8 mouse cellular contexts compared by ENCODE assay signal in the genomic region with DNA sequence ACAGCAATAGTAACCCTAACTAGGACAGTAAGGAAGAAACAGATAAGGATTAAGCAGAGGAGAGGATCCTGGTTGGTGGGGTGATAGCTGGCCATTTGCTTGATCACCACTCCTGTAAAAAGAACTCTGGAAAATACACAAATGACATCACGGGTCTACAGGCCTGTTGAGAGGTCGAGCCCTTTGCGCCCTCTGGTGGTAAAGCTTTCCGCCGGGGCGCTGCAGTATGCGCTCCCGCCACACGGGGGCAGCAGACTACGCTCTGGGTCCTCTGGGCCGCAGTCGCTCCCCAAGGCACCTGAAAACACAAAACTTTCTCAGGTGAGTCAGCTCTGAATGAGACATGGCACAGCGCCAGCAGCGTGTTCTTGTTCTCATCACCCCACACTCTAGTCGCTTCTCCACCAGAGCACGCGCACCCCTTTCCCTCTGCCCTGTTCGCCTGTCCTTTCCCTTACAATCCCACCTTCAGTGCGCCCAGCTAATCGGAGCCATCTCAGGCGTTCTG. TPM values are rescaled to one million over a fixed set of nuclear protein-coding genes. Genes with fewer than 3 reads are reported as not detected.
DNase-seq lines count a peak whose midpoint lies in the region; ATAC-seq and TF ChIP-seq lines count a peak whose summit lies in the region.

No protein-coding gene starts in this region.

- peak overlapping the region; percentile 66 for H3K27ac ChIP-seq in gastrocnemius, adult 2 months
- H3K27ac ChIP-seq in hindbrain, postnatal 0 days: no peak overlapping the region; the same call in 1 of the 2 replicates
- no peak overlapping the region for H3K27ac ChIP-seq in left cerebral cortex, adult 2 months
- peak overlapping the region; percentile 55 for H3K27ac ChIP-seq in macrophage

- intact Hi-C loops in gastrocnemius, adult 2 months (cut with DNase I): no loop called here
- intact Hi-C loops in left cerebral cortex, adult 2 months (cut with DNase I): loop anchor here (1.0 to 2.0 kb wide), 3 partner anchors 12 to 189 kb away; no protein-coding TSS in a partner anchor

- H3K9ac ChIP-seq in hindbrain, postnatal 0 days (replicated peaks; ENCODE audit: low read length): no peak overlapping the region

- no peaks in the 10 kb centered on the region for H3K79me2 ChIP-seq in macrophage (ENCODE audit: inconsistent target)

- H3K4me1 ChIP-seq in hindbrain, postnatal 0 days (ENCODE audit: insufficient read depth, low read length): no peaks in the 10 kb centered on the region

- peak; percentile 83 for DNase-seq in WW6 (ENCODE audit: low read depth, low spot score)
- peak; percentile 90 to 97 for DNase-seq in cerebellum, postnatal 4 days (ENCODE audit: low spot score in 2 of 2)
- DNase-seq in gastrocnemius, adult 2 months: peak; percentile 85
- peak; percentile 85 for DNase-seq in hindbrain, postnatal 0 days (ENCODE audit: low spot score)
- DNase-seq in left cerebral cortex, adult 2 months (ENCODE audit: extremely low spot score in 1 of 2, low spot score in 2 of 2): peak; percentile 91 to 98
- peak; percentile 79 for DNase-seq in retina, postnatal 7 days (ENCODE audit: low read depth, low spot score)
- DNase-seq in urinary bladder, adult 18-20 months (ENCODE audit: low spot score in 2 of 2): peak; percentile 90 to 98

- TF ChIP-seq CTCF in gastrocnemius, adult 2 months (IDR thresholded peaks at IDR 0.05): no peak
- peak; percentile 100 for TF ChIP-seq CTCF in hindbrain, postnatal 0 days (IDR thresholded peaks at IDR 0.05; ENCODE audit: low read depth)
- peak; percentile 100 for TF ChIP-seq CTCF in left cerebral cortex, adult 2 months (IDR thresholded peaks at IDR 0.05)

- no peaks in the 10 kb centered on the region for H3K27me3 ChIP-seq in hindbrain, postnatal 0 days (ENCODE audit: insufficient read depth, low read length)

- H3K4me2 ChIP-seq in hindbrain, postnatal 0 days (ENCODE audit: low read depth, low read length): 0 out of 2 replicates have a peak overlapping the region, but pooled peaks have one; percentile 27

- H3K9me3 ChIP-seq in hindbrain, postnatal 0 days (ENCODE audit: low read length): no peaks in the 10 kb centered on the region

- H3K36me3 ChIP-seq in hindbrain, postnatal 0 days (ENCODE audit: insufficient read depth, low read length): no peaks in the 10 kb centered on the region
- H3K36me3 ChIP-seq in macrophage (ENCODE audit: inconsistent target): no peaks in the 10 kb centered on the region

- H3K4me3 ChIP-seq in gastrocnemius, adult 2 months: peak overlapping the region; percentile 36
- no peak overlapping the region for H3K4me3 ChIP-seq in hindbrain, postnatal 0 days (ENCODE audit: low read length)
- no peak overlapping the region for H3K4me3 ChIP-seq in left cerebral cortex, adult 2 months
- H3K4me3 ChIP-seq in macrophage (ENCODE audit: inconsistent target): no peak overlapping the region; the same call in 1 of the 2 replicates

- 16% methylated on average over 21 of the region's 21 CpGs for WGBS in hindbrain, postnatal 0 days
- 21% methylated on average over 21 of the region's 21 CpGs for WGBS in macrophage (ENCODE audit: missing documents)

- ATAC-seq in hindbrain, postnatal 0 days: peak; percentile 63

RNA-seq across cellular contexts. Expression of gene Epm2aip1, which starts 18.2 kb away (rescaled TPM):
- 10 to 100 TPM; 21.1 to 24.7 TPM for total RNA-seq in gastrocnemius, adult 2 months (2021)
- total RNA-seq in hindbrain, postnatal 0 days (2014; rRNA removed): 73.1 and 81.4 TPM in 2 replicates
- 34.4 and 36.0 TPM in 2 replicates for polyA plus RNA-seq in hindbrain, postnatal 0 days (2015; fragmentation: Nextera tagmentation; extraction: Ambion mirVana)
- 10 to 100 TPM; 79.7 to 81.8 TPM for total RNA-seq in left cerebral cortex, adult 2 months (2021)
- total RNA-seq in macrophage (2018; cell fraction: chromatin; rRNA removed): 10 to 100 TPM; 19.7 to 67.0 (median 30.2) TPM
- 1 to 10 TPM; 2.1 to 7.8 (median 4.0) TPM for total RNA-seq in macrophage (2018; cell fraction: cytosol; rRNA removed)
- total RNA-seq in macrophage (2018; cell fraction: nucleus; rRNA removed): 10 to 100 TPM; 19.3 to 71.7 (median 29.0) TPM
- polyA plus RNA-seq in macrophage (2018): 3.7 to 9.6 TPM (median 6.4 TPM) in 3 replicates

RNA-seq across cellular contexts. Expression of gene Mlh1, which starts 18.3 kb away (rescaled TPM):
- total RNA-seq in gastrocnemius, adult 2 months (2021): 1 to 10 TPM; 5.1 to 6.4 TPM
- 16.1 and 24.0 TPM in 2 replicates for total RNA-seq in hindbrain, postnatal 0 days (2014; rRNA removed)
- 16.0 and 19.4 TPM in 2 replicates for polyA plus RNA-seq in hindbrain, postnatal 0 days (2015; fragmentation: Nextera tagmentation; extraction: Ambion mirVana)
- total RNA-seq in left cerebral cortex, adult 2 months (2021): 10 to 100 TPM; 12.3 to 18.1 TPM
- 10 to 100 TPM in 24 of 26 experiments, 1 to 10 TPM in 2; 8.5 to 83.2 (median 49.4) TPM for total RNA-seq in macrophage (2018; cell fraction: chromatin; rRNA removed)
- total RNA-seq in macrophage (2018; cell fraction: cytosol; rRNA removed): 10 to 100 TPM in 1 of 26 experiments, 1 to 10 TPM in 25; 2.9 to 10.0 (median 5.8) TPM
- 10 to 100 TPM in 17 of 26 experiments, 1 to 10 TPM in 9; 4.3 to 63.8 (median 23.8) TPM for total RNA-seq in macrophage (2018; cell fraction: nucleus; rRNA removed)
- 8.0 to 9.8 TPM (median 8.2 TPM) in 3 replicates for polyA plus RNA-seq in macrophage (2018)

RNA-seq across cellular contexts. Expression of gene Trank1, which starts 21.7 kb away (rescaled TPM):
- total RNA-seq in gastrocnemius, adult 2 months (2021): not detected
- 42.8 and 49.0 TPM in 2 replicates for total RNA-seq in hindbrain, postnatal 0 days (2014; rRNA removed)
- 12.6 and 13.1 TPM in 2 replicates for polyA plus RNA-seq in hindbrain, postnatal 0 days (2015; fragmentation: Nextera tagmentation; extraction: Ambion mirVana)
- 100 to 1,000 TPM; 308 to 309 TPM for total RNA-seq in left cerebral cortex, adult 2 months (2021)
- under 1 TPM in 4 of 26 experiments, not detected in 22; 0.15 to 0.46 (median 0.18) TPM for total RNA-seq in macrophage (2018; cell fraction: chromatin; rRNA removed)
- not detected for total RNA-seq in macrophage (2018; cell fraction: cytosol; rRNA removed)
- total RNA-seq in macrophage (2018; cell fraction: nucleus; rRNA removed): under 1 TPM in 1 of 26 experiments, not detected in 25; 0.12 TPM
- polyA plus RNA-seq in macrophage (2018): not detected in 3 replicates

Comparison
In these comparisons a context has a peak if more than half of its experiments do, and no peak if none do; other contexts are left out.
1. H3K27ac ChIP-seq: peak in gastrocnemius, adult 2 months (single experiment) and macrophage (single experiment); none in hindbrain, postnatal 0 days (single experiment) and left cerebral cortex, adult 2 months (single experiment).
2. RNA of gene Trank1, which starts 21.7 kb away (total RNA-seq): 308 to 309 TPM in left cerebral cortex, adult 2 months and 42.8 to 49.0 TPM in hindbrain, postnatal 0 days; not detected in gastrocnemius, adult 2 months; every median in the first group is over 10 times any median in the second.
3. Peak in every context shown above with its lines, with median percentiles within 50 percentile points of each other: DNase-seq.